Mouse (Mus musculus): Measurements from ENCODE around the gene B430306N03Rik. TPM values are rescaled to one million over a fixed set of nuclear protein-coding genes. Genes with fewer than 3 reads are reported as not detected.

The B430306N03Rik gene
- polyA plus RNA-seq, 1 experiment, result 9.1 TPM

GRCm38 (mm10) chr17:48365511-48366155 is 49.7 kb downstream of the B430306N03Rik start:
- Histone ChIP-seq H3K4me1 (ENCODE audit: control insufficient read depth, insufficient read depth, insufficient read length) (no peaks in the 10 kb centered on the region), H3K36me3 (ENCODE audit: control insufficient read depth, insufficient read depth, low read length) (no peaks in the 10 kb centered on the region), H3K27ac (ENCODE audit: insufficient read depth, low read length) (no peak overlapping the region), H3K27me3 (ENCODE audit: control insufficient read depth, insufficient read depth, low read length) (no peaks in the 10 kb centered on the region), H3K4me3 (ENCODE audit: extremely low read depth, insufficient read depth, insufficient read length) (no peak overlapping the region)
- TF ChIP-seq CTCF (IDR thresholded peaks at IDR 0.05; ENCODE audit: extremely low read depth, insufficient read depth, insufficient read length, insufficient replicate concordance) (no peak), POLR2A (IDR thresholded peaks at IDR 0.05; ENCODE audit: low read depth, low read length) (no peak)
- DNase-seq (ENCODE audit: low read depth in 1 of 2, low spot score in 2 of 2), result no peak
- WGBS, result 91% methylated on average over 9 of the region's 9 CpGs

- H3K27ac ChIP-seq (ENCODE audit: insufficient read depth, low read length), result no peak overlapping the region
- TF ChIP-seq POLR2A (IDR thresholded peaks at IDR 0.05; ENCODE audit: low read depth, low read length) (no peak), CTCF (IDR thresholded peaks at IDR 0.05; ENCODE audit: extremely low read depth, insufficient read depth, insufficient read length, insufficient replicate concordance) (no peak)
- H3K4me1 ChIP-seq (ENCODE audit: control insufficient read depth, insufficient read depth, insufficient read length), result no peaks in the 10 kb centered on the region
- 96% methylated on average over 5 of the region's 5 CpGs for WGBS
- DNase-seq (ENCODE audit: low read depth in 1 of 2, low spot score in 2 of 2), result no peak
- H3K36me3 ChIP-seq (ENCODE audit: control insufficient read depth, insufficient read depth, low read length), result no peaks in the 10 kb centered on the region
- H3K4me3 ChIP-seq (ENCODE audit: extremely low read depth, insufficient read depth, insufficient read length), result no peak overlapping the region
- H3K27me3 ChIP-seq (ENCODE audit: control insufficient read depth, insufficient read depth, low read length), result no peaks in the 10 kb centered on the region
These were observed 50.9 kb downstream of the B430306N03Rik start for GRCm38 (mm10) chr17:48366806-48367205.

GRCm38 (mm10) chr17:48371621-48372020 is 55.7 kb downstream of the B430306N03Rik start:
- Histone ChIP-seq H3K4me3 (ENCODE audit: extremely low read depth, insufficient read depth, insufficient read length) (no peak overlapping the region), H3K4me1 (ENCODE audit: control insufficient read depth, insufficient read depth, insufficient read length) (no peaks in the 10 kb centered on the region), H3K27me3 (ENCODE audit: control insufficient read depth, insufficient read depth, low read length) (no peaks in the 10 kb centered on the region), H3K27ac (ENCODE audit: insufficient read depth, low read length) (no peak overlapping the region), H3K36me3 (ENCODE audit: control insufficient read depth, insufficient read depth, low read length) (no peaks in the 10 kb centered on the region)
- DNase-seq (ENCODE audit: low read depth in 1 of 2, low spot score in 2 of 2), result no peak
- TF ChIP-seq POLR2A (IDR thresholded peaks at IDR 0.05; ENCODE audit: low read depth, low read length), result no peak
- TF ChIP-seq CTCF (IDR thresholded peaks at IDR 0.05; ENCODE audit: extremely low read depth, insufficient read depth, insufficient read length, insufficient replicate concordance), result no peak

- no peaks in the 10 kb centered on the region for H3K27me3 ChIP-seq (ENCODE audit: control insufficient read depth, insufficient read depth, low read length)
- TF ChIP-seq CTCF (IDR thresholded peaks at IDR 0.05; ENCODE audit: extremely low read depth, insufficient read depth, insufficient read length, insufficient replicate concordance), result no peak
- no peak for TF ChIP-seq POLR2A (IDR thresholded peaks at IDR 0.05; ENCODE audit: low read depth, low read length)
- no peak overlapping the region for H3K4me3 ChIP-seq (ENCODE audit: extremely low read depth, insufficient read depth, insufficient read length)
- H3K36me3 ChIP-seq (ENCODE audit: control insufficient read depth, insufficient read depth, low read length), result no peaks in the 10 kb centered on the region
- H3K4me1 ChIP-seq (ENCODE audit: control insufficient read depth, insufficient read depth, insufficient read length), result no peaks in the 10 kb centered on the region
- H3K27ac ChIP-seq (ENCODE audit: insufficient read depth, low read length), result no peak overlapping the region
- 87% methylated on average over 8 of the region's 8 CpGs for WGBS
- DNase-seq (ENCODE audit: low read depth in 1 of 2, low spot score in 2 of 2), result no peak
These were observed 57.0 kb downstream of the B430306N03Rik start for GRCm38 (mm10) chr17:48372987-48373386.

- WGBS, result 93% methylated on average over 1 of the region's 1 CpGs
- TF ChIP-seq POLR2A (IDR thresholded peaks at IDR 0.05; ENCODE audit: low read depth, low read length) (no peak), CTCF (IDR thresholded peaks at IDR 0.05; ENCODE audit: extremely low read depth, insufficient read depth, insufficient read length, insufficient replicate concordance) (no peak)
These were observed 60.2 kb downstream of the B430306N03Rik start for GRCm38 (mm10) chr17:48376102-48376501.

More at GRCm38 (mm10) chr17:48376102-48376501, 60.2 kb downstream of the B430306N03Rik start:
- Histone ChIP-seq H3K27ac (ENCODE audit: insufficient read depth, low read length) (no peak overlapping the region), H3K36me3 (ENCODE audit: control insufficient read depth, insufficient read depth, low read length) (no peaks in the 10 kb centered on the region), H3K4me1 (ENCODE audit: control insufficient read depth, insufficient read depth, insufficient read length) (no peaks in the 10 kb centered on the region), H3K4me3 (ENCODE audit: extremely low read depth, insufficient read depth, insufficient read length) (no peak overlapping the region), H3K27me3 (ENCODE audit: control insufficient read depth, insufficient read depth, low read length) (no peaks in the 10 kb centered on the region)
- DNase-seq (ENCODE audit: low read depth in 1 of 2, low spot score in 2 of 2), result no peak

Other genes with a start within 250 kb of the B430306N03Rik start
- gene 1700067P10Rik, start 226.8 kb upstream of the B430306N03Rik start, polyA plus RNA-seq (2012; rRNA removed), result not detected in 2 replicates
- 0.18 and 0.35 TPM in 2 replicates for gene 9830107B12Rik, start 169.9 kb upstream of the B430306N03Rik start, polyA plus RNA-seq (2012; rRNA removed)
- gene A530064D06Rik, start 148.9 kb upstream of the B430306N03Rik start, polyA plus RNA-seq (2012; rRNA removed), result 1.5 and 2.8 TPM in 2 replicates
- 0.68 and 0.77 TPM in 2 replicates for gene Trem1, start 83.4 kb upstream of the B430306N03Rik start, polyA plus RNA-seq (2012; rRNA removed)
- 1.8 and 2.2 TPM in 2 replicates for gene Trem3, start 68.4 kb upstream of the B430306N03Rik start, polyA plus RNA-seq (2012; rRNA removed)
- gene Treml4, start 51.8 kb upstream of the B430306N03Rik start, polyA plus RNA-seq (2012; rRNA removed), result 50.3 and 50.6 TPM in 2 replicates
- 56.4 and 66.7 TPM in 2 replicates for gene Treml2, start 16.6 kb upstream of the B430306N03Rik start, polyA plus RNA-seq (2012; rRNA removed)
- 1.0 and 2.5 TPM in 2 replicates for gene Trem2, start 30.3 kb downstream of the B430306N03Rik start, polyA plus RNA-seq (2012; rRNA removed)
- gene Treml1, start 43.8 kb downstream of the B430306N03Rik start, polyA plus RNA-seq (2012; rRNA removed), result 38.3 and 39.8 TPM in 2 replicates
- gene Nfya, start 93.8 kb downstream of the B430306N03Rik start, polyA plus RNA-seq (2012; rRNA removed), result 80.3 and 93.1 TPM in 2 replicates
- 6.6 and 7.7 TPM in 2 replicates for gene Oard1, start 93.9 kb downstream of the B430306N03Rik start, polyA plus RNA-seq (2012; rRNA removed)
- gene Apobec2, start 116.8 kb downstream of the B430306N03Rik start, polyA plus RNA-seq (2012; rRNA removed), result 0.29 and 0.42 TPM in 2 replicates
- gene Tspo2, start 135.4 kb downstream of the B430306N03Rik start, polyA plus RNA-seq (2012; rRNA removed), result 107 and 121 TPM in 2 replicates
- 8.5 and 10.6 TPM in 2 replicates for gene Unc5cl, start 138.8 kb downstream of the B430306N03Rik start, polyA plus RNA-seq (2012; rRNA removed)

Data from spleen, adult 2 months (tissue).